ENCODE assay signal across 8 mouse cellular contexts in genomic region chr11:79071082-79071972, GRCm38 (mm10).
A peak's percentile ranks its signal among the peaks of the same experiment; 100 is the strongest.
DNase-seq lines count a peak whose midpoint lies in the region; ATAC-seq lines count a peak whose summit lies in the region.

No protein-coding gene starts in this region.

- peaks cover 9% of the 10 kb centered on the region; the same call in 1 of the 2 replicates for H3K36me3 ChIP-seq in kidney, embryonic 16.5 days (ENCODE audit: insufficient read depth, low read length)
- peaks cover 20% of the 10 kb centered on the region for H3K36me3 ChIP-seq in heart, embryonic 14.5 days (ENCODE audit: control insufficient read depth, insufficient read depth, low read length)

- peaks cover 2% of the 10 kb centered on the region; the same call in 1 of the 2 replicates for H3K4me1 ChIP-seq in kidney, embryonic 16.5 days (ENCODE audit: insufficient read depth, low read length)
- H3K4me1 ChIP-seq in heart, embryonic 14.5 days (ENCODE audit: control insufficient read depth in 2 of 2, insufficient read depth in 2 of 2, low read length in 2 of 2) = peaks cover 36 to 64% of the 10 kb centered on the region in 2 experiments

- H3K9me3 ChIP-seq in kidney, embryonic 16.5 days (ENCODE audit: low read length) = no peaks in the 10 kb centered on the region
- no peaks in the 10 kb centered on the region for H3K9me3 ChIP-seq in heart, embryonic 14.5 days (ENCODE audit: control insufficient read depth, low read length)

- DNase-seq in kidney, postnatal 10 days = no peak
- DNase-seq in adrenal gland, adult 18-20 months (ENCODE audit: low spot score in 2 of 2) = peak; percentile 40 to 54
- DNase-seq in thymus, postnatal 10 days (ENCODE audit: low spot score in 2 of 2) = no peak
- DNase-seq in cerebellum, adult 18-20 months = no peak
- DNase-seq in gastrocnemius, postnatal 10 days = no peak

- no peak overlapping the region for H3K9ac ChIP-seq in kidney, embryonic 16.5 days (replicated peaks; ENCODE audit: low read length)
- no peak overlapping the region for H3K9ac ChIP-seq in heart, embryonic 14.5 days (ENCODE audit: low read length)

- peak; percentile 11; the same call in 1 of the 2 replicates for ATAC-seq in kidney, embryonic 16.5 days (ENCODE audit: low FRiP score, low TSS enrichment)
- ATAC-seq in heart, embryonic 14.5 days (ENCODE audit: insufficient number of reproducible peaks, insufficient read depth, low FRiP score, low read depth) = no peak
- ATAC-seq in megakaryocyte-erythroid progenitor cell, adult 5-6 weeks (replicated peaks; ENCODE audit: low FRiP score, low TSS enrichment, poor library complexity, severe bottlenecking) = peak; percentile 85

- 78% methylated on average over 7 of the region's 7 CpGs for WGBS in kidney, embryonic 16.5 days
- 56% methylated on average over 7 of the region's 7 CpGs for WGBS in heart, embryonic 14.5 days

- H3K27me3 ChIP-seq in kidney, embryonic 16.5 days (ENCODE audit: insufficient read depth, low read length) = no peaks in the 10 kb centered on the region
- no peaks in the 10 kb centered on the region for H3K27me3 ChIP-seq in heart, embryonic 14.5 days (ENCODE audit: control insufficient read depth, insufficient read depth, low read length)

- no peak overlapping the region for H3K4me3 ChIP-seq in kidney, embryonic 16.5 days (ENCODE audit: low read length)
- H3K4me3 ChIP-seq in heart, embryonic 14.5 days (ENCODE audit: control insufficient read depth in 1 of 2, insufficient read depth in 1 of 2, low read depth in 1 of 2, low read length in 2 of 2) = no peak overlapping the region

- no peak overlapping the region for H3K4me2 ChIP-seq in kidney, embryonic 16.5 days (replicated peaks; ENCODE audit: low read depth, low read length)
- H3K4me2 ChIP-seq in heart, embryonic 14.5 days (ENCODE audit: low read length) = peak overlapping the region; percentile 4; the same call in 1 of the 2 replicates

- H3K27ac ChIP-seq in kidney, embryonic 16.5 days (ENCODE audit: low read length) = no peak overlapping the region
- H3K27ac ChIP-seq in heart, embryonic 14.5 days (replicated peaks in 1 of 2; ENCODE audit: control insufficient read depth in 1 of 2, insufficient read depth in 1 of 2, low read depth in 2 of 2, low read length in 2 of 2) = peak overlapping the region in 1 of 2 experiments; percentile 76; a peak in 2 of 4 replicates

Comparison
In these comparisons a context has a peak if more than half of its experiments do, and no peak if none do; other contexts are left out.
1. DNase-seq: peak in adrenal gland, adult 18-20 months (2 of 2); none in kidney, postnatal 10 days (single experiment), thymus, postnatal 10 days (0 of 2), cerebellum, adult 18-20 months (0 of 2) and gastrocnemius, postnatal 10 days (single experiment).